Mouse (Mus musculus) adrenal gland, postnatal 25 days (tissue): ENCODE measurements at regions not wholly inside any gene's neighbourhood (a gene's known extent, or its start where the extent isn't known, plus 50 kb on each side); places are given as distances from the start of the nearest gene placed in this dataset.
"Not testable (repeated sequence)": the region's sequence is repeated elsewhere in the genome, so short reads cannot be mapped to it uniquely, and the experiment has no call there.

Source experiments
- DNase-seq: peaks from one replicate; pipeline ENCODE4 v3.0.0; 2021; ENCODE audit warnings: mixed read lengths

DNA sequence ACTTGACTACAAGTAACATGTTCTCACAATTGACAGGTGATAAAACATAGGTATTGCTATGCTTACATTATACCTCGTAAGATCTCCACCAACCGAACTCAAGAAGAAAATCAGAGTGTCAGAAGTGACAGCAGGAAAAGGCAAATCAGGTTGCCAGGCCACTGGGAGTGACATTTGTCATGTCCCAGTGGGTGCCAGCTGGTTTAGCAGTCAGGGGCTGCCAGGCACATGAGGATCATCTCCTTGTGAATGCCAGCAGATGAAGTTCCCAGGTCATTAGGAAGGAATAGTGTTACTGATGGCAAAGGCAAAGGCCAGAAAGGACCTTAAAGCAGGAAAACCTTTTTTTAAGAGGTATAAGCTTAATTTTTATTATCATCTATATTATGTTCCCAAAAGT is 1711.7 kb downstream of the Pla2g4a start:
- peak; percentile 7 for DNase-seq

DNA sequence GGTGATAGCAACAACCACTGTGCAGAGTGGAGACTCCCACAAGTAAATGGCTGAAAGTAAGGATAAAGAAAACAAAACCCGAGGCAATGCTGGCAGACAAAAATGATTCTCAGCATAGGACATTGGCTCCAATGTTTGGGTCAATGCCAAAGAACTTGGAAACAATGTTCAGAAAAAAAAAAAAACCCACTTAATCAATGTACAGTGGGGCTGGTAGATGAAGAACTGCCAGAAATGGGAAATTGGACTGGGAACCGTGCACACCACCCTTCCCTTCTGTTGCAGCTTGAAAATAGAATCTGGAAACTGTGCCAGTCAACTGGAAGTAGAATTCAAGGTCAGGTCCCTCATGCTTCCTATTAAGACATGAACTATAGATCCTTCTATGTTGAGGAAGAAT is 1714.4 kb downstream of the Pla2g4a start:
- no peak for DNase-seq

DNA sequence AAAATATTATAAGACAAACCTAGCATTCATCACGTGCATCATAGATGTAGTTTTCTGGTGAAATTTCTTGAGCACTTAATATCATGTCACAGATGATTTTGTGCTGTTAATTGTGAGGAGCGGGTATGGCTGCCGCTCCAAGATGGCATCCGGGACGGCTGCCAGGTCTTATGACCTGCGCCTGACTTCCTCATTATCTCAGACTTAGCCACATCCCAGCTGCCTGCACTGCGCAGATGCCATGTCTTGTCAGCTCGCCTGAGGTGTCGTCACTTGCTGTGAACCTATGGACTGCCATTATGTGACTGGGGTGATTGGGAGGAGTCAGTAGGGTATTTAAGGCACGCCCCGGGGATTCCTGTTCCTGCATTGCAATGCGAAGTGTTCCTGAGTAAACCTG is 1732.8 kb downstream of the Brinp3 start:
- DNase-seq: not testable (repeated sequence)
